Mouse (Mus musculus): Measurements from ENCODE around the gene Syt5. TPM values are rescaled to one million over a fixed set of nuclear protein-coding genes. Genes with fewer than 3 reads are reported as not detected.
"Not testable (repeated sequence)": the region's sequence is repeated elsewhere in the genome, so short reads cannot be mapped to it uniquely, and the experiment has no call there.

Gene Syt5
- under 1 TPM in 1 of 2 experiments, not detected in 1; 0.13 TPM for total RNA-seq (2021)
- long read RNA-seq, experiment 1: 0 reads
- long read RNA-seq, experiment 2: 0 reads

GRCm38 (mm10) chr7:4547221-4547641, at the start of gene Syt5:
Gene Syt5 (minus strand): TSS chr7:4547541.
- no peak for DNase-seq
- intact Hi-C loops (cut with DNase I; ENCODE audit: low total_unique reads): no loop called here

- DNase-seq; intact Hi-C loops (cut with DNase I; ENCODE audit: low total_unique reads): not testable (repeated sequence)
Observed at GRCm38 (mm10) chr7:4597046-4597445, 49.7 kb upstream of the Syt5 start.

DNA sequence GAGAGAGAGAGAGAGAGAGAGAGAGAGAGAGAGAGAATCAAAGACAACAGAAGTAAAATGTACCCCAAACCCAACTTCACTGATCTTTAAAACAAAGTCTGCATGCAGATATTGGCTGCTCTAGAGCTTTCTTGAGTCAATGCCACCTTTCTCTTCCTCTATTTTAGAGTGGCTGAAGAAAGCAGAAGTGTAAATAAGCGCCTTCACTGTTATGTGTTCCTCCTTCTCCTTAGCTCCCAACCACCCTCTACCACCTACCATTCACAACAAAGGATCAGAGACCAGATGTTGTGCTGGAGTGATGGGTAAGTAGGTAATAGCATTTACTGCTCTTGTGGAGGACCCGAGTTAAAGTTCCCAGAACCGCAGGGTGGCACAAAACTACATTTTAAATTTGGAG, 34.1 kb upstream of the Syt5 start:
- intact Hi-C loops (cut with DNase I; ENCODE audit: low total_unique reads); DNase-seq: not testable (repeated sequence)

DNA sequence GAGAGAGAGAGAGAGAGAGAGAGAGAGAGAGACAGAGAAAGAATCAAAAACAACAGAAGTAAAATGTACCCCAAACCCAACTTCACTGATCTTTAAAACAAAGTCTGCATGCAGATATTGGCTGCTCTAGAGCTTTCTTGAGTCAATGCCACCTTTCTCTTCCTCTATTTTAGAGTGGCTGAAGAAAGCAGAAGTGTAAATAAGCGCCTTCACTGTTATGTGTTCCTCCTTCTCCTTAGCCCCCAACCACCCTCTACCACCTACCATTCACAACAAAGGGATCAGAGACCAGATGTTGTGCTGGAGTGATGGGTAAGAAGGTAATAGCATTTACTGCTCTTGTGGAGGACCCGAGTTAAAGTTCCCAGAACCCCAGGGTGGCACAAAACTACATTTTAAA, 25.0 kb upstream of the Syt5 start:
- DNase-seq; intact Hi-C loops (cut with DNase I; ENCODE audit: low total_unique reads): not testable (repeated sequence)

- intact Hi-C loops (cut with DNase I; ENCODE audit: low total_unique reads): no loop called here
Observed at GRCm38 (mm10) chr7:4562660-4563059, 15.3 kb upstream of the Syt5 start.

GRCm38 (mm10) chr7:4557167-4557560, 9.8 kb upstream of the Syt5 start:
- intact Hi-C loops (cut with DNase I; ENCODE audit: low total_unique reads): loop anchor here (10.0 kb wide), 1 partner anchor 248 kb away; no protein-coding TSS in a partner anchor
- DNase-seq: no peak

More at GRCm38 (mm10) chr7:4562660-4563059, 15.3 kb upstream of the Syt5 start:
- DNase-seq: no peak

GRCm38 (mm10) chr7:4556256-4557166, 9.2 kb upstream of the Syt5 start:
- peak; percentile 56 for DNase-seq
- intact Hi-C loops (cut with DNase I; ENCODE audit: low total_unique reads): loop anchor here (10.0 kb wide), 1 partner anchor 248 kb away; no protein-coding TSS in a partner anchor

- peak; percentile 26 for DNase-seq
- intact Hi-C loops (cut with DNase I; ENCODE audit: low total_unique reads): no loop called here
Observed at GRCm38 (mm10) chr7:4546591-4547131, 680 bp downstream of the Syt5 start.

GRCm38 (mm10) chr7:4546050-4546449, 1.3 kb downstream of the Syt5 start:
- intact Hi-C loops (cut with DNase I; ENCODE audit: low total_unique reads): no loop called here
- no peak for DNase-seq

- intact Hi-C loops (cut with DNase I; ENCODE audit: low total_unique reads): no loop called here
- DNase-seq: no peak
Observed at GRCm38 (mm10) chr7:4542013-4542412, 5.3 kb downstream of the Syt5 start.

DNA sequence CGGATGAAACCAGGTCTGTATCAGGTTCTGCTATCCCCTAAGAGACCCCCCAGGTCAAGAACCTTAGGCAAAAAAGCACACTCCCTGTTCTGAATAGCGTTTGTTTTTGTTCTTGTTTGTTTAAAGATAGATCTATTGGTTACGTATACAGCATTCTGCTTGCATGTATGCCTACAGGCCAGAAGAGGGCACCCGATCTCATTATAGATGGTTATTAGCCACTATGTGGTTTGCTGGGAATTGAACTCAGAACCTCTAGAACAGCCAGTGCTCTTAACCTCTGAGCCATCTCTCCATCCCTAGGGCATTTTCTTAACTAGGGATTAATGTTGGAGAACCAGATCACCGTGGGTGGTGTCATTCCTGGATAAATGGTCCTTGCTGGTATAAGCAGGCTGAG, 6.0 kb downstream of the Syt5 start:
- DNase-seq: no peak
- intact Hi-C loops (cut with DNase I; ENCODE audit: low total_unique reads): no loop called here

DNA sequence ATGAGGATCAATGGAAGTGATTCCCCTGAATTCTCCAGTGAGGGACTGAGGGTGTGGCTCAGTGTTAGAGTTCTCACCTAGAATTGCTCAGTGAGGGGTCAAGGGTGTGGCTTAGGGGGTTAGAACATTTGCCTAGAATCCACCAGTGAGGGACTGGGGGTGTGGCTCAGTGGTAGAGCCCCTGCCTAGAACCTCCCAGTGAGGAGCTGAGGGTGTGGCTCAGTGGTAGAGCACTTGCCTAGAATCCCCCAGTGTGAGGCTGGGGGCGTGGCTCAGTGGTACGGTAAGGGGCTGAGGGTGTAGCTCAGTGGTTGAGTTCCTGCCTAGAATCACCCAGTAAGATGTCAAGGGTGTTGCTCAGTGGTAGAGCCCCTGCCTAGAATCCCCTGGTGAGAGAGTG, 8.3 kb downstream of the Syt5 start:
- DNase-seq: no peak
- intact Hi-C loops (cut with DNase I; ENCODE audit: low total_unique reads): no loop called here

- no peak for DNase-seq
- intact Hi-C loops (cut with DNase I; ENCODE audit: low total_unique reads): no loop called here
Observed at GRCm38 (mm10) chr7:4537181-4537580, 10.2 kb downstream of the Syt5 start.

DNA sequence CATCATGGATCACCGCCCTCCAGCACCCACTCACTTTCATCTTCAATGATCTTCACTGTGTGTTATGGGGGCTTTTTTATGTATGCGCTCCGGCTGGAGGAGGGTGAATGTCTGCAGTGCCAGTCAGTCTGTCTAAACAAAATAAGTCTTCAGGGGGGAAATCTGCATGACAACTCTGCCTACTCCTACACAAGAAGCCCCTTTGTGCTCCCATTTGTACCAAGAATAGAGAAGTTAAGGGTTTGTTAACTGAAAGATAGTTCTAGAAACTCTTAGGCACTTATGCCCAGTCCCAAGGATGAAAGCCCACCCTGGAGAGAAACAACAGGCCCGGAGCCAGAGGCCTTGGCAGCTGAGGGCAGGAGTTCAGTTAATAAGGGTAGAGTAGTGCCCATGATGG, 11.0 kb downstream of the Syt5 start:
- no peak for DNase-seq
- intact Hi-C loops (cut with DNase I; ENCODE audit: low total_unique reads): no loop called here

DNA sequence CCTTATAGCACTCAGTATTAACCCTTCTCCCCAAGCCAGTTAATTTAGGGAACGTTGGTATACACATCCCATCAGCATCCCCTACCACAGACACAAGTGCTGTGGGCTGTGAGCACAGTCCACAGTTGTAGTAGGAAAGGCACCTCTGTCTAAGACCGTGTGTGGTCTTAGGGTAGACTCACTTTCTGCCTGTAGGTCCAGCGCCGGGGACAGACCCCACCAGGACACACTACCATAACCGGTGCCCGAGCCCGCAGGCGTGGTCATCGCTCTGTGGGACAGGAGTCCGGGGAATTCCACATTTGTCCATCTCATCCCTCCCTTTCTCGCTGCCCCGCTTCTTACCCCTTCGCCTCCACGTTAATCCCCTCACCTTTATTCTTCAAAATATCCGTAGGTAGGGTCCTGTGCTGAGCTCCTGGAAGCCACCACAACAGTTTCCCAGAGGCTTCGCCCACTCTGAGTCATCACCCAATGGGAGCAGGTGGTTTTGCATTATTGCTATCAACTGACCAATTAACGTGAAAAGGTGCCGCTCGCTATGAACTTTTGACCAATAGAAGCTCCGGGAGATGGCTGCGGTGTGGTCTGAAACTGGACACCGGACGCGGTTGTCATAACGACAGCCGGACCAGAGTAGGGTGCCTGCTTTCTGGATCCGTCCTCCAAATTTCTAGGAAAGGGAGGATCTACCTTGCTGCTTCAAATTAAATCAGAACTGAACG, 15.2 kb downstream of the Syt5 start, which contains the start of gene Dnaaf3:
Gene Dnaaf3 (minus strand): TSS at position 449 of the 725 bp plus-strand sequence.
- intact Hi-C loops (cut with DNase I; ENCODE audit: low total_unique reads): no loop called here
- DNase-seq: peak; percentile 71

GRCm38 (mm10) chr7:4530166-4530565, 17.2 kb downstream of the Syt5 start:
- intact Hi-C loops (cut with DNase I; ENCODE audit: low total_unique reads); DNase-seq: not testable (repeated sequence)

- intact Hi-C loops (cut with DNase I; ENCODE audit: low total_unique reads): loop anchor here (10.0 kb wide), 1 partner anchor 92 kb away; no protein-coding TSS in a partner anchor
- DNase-seq: no peak
Observed at GRCm38 (mm10) chr7:4527302-4527689, 20.0 kb downstream of the Syt5 start.

- DNase-seq: peak; percentile 84
- intact Hi-C loops (cut with DNase I; ENCODE audit: low total_unique reads): loop anchor here (10.0 kb wide), 1 partner anchor 92 kb away; no protein-coding TSS in a partner anchor
Observed at GRCm38 (mm10) chr7:4526341-4527301, 20.7 kb downstream of the Syt5 start.

All from gastrocnemius, postnatal 14 days (tissue).